Mouse (Mus musculus): ENCODE data around the gene Tnfsf15.

Tnfsf15 gene

GRCm38 (mm10) chr4:63685253-63685525 lies 59.7 kb downstream of the Tnfsf15 start:
- no peak for DNase-seq (ENCODE audit: low read depth, low spot score)

- DNase-seq (ENCODE audit: low read depth, low spot score) = no peak
These were observed 60.3 kb downstream of the Tnfsf15 start for GRCm38 (mm10) chr4:63684412-63685252.

- DNase-seq (ENCODE audit: low read depth, low spot score) = no peak
These were observed 61.2 kb downstream of the Tnfsf15 start for GRCm38 (mm10) chr4:63683716-63684115.

- DNase-seq (ENCODE audit: low read depth, low spot score) = no peak
These were observed 61.9 kb downstream of the Tnfsf15 start for GRCm38 (mm10) chr4:63683056-63683455.

GRCm38 (mm10) chr4:63682441-63682840 lies 62.5 kb downstream of the Tnfsf15 start:
- DNase-seq (ENCODE audit: low read depth, low spot score) = no peak

- DNase-seq (ENCODE audit: low read depth, low spot score) = no peak
These were observed 63.4 kb downstream of the Tnfsf15 start for GRCm38 (mm10) chr4:63681557-63681956.

Data from skeletal muscle tissue, adult 2 months (tissue).